Mouse (Mus musculus): Measurements from ENCODE around the gene Phkg1. TPM values are rescaled to one million over a fixed set of nuclear protein-coding genes. Genes with fewer than 3 reads are reported as not detected.
"Not testable (repeated sequence)": the region's sequence is repeated elsewhere in the genome, so short reads cannot be mapped to it uniquely, and the experiment has no call there.

Phkg1 gene
- 4.2 and 4.6 TPM in 2 replicates for polyA plus RNA-seq (2012; rRNA removed)

- DNase-seq (ENCODE audit: low spot score) = no peak
These were observed at the start of gene Phkg1 for GRCm38 (mm10) chr5:129898449-129898848. TSS of gene Phkg1 (minus strand) at chr5:129898549.

GRCm38 (mm10) chr5:129947528-129948033 lies 49.2 kb upstream of the Phkg1 start:
- DNase-seq (ENCODE audit: low spot score) = no peak

- no peak for DNase-seq (ENCODE audit: low spot score)
These were observed 45.1 kb upstream of the Phkg1 start for GRCm38 (mm10) chr5:129943402-129943801.

GRCm38 (mm10) chr5:129942073-129942939 lies 44.0 kb upstream of the Phkg1 start:
- peak; percentile 54 for DNase-seq (ENCODE audit: low spot score)

- DNase-seq (ENCODE audit: low spot score) = peak; percentile 96
These were observed 43.2 kb upstream of the Phkg1 start, which contains the start of gene Vkorc1l1 for GRCm38 (mm10) chr5:129941495-129942045. TSS of gene Vkorc1l1 (plus strand) at chr5:129941970.

- DNase-seq (ENCODE audit: low spot score) = no peak
These were observed 42.6 kb upstream of the Phkg1 start for GRCm38 (mm10) chr5:129940736-129941494.

- DNase-seq (ENCODE audit: low spot score) = no peak
These were observed 41.9 kb upstream of the Phkg1 start for GRCm38 (mm10) chr5:129940281-129940680.

GRCm38 (mm10) chr5:129936941-129937340 lies 38.6 kb upstream of the Phkg1 start:
- DNase-seq (ENCODE audit: low spot score) = no peak

- DNase-seq (ENCODE audit: low spot score) = no peak
These were observed 31.8 kb upstream of the Phkg1 start for GRCm38 (mm10) chr5:129929924-129930855.

GRCm38 (mm10) chr5:129925933-129926332 lies 27.6 kb upstream of the Phkg1 start:
- no peak for DNase-seq (ENCODE audit: low spot score)

- no peak for DNase-seq (ENCODE audit: low spot score)
These were observed 26.6 kb upstream of the Phkg1 start for GRCm38 (mm10) chr5:129924820-129925452.

GRCm38 (mm10) chr5:129921972-129922371 lies 23.6 kb upstream of the Phkg1 start:
- DNase-seq (ENCODE audit: low spot score) = no peak

- DNase-seq (ENCODE audit: low spot score) = no peak
These were observed 21.0 kb upstream of the Phkg1 start for GRCm38 (mm10) chr5:129919320-129919719.

GRCm38 (mm10) chr5:129918752-129919151 lies 20.4 kb upstream of the Phkg1 start:
- no peak for DNase-seq (ENCODE audit: low spot score)

- no peak for DNase-seq (ENCODE audit: low spot score)
These were observed 19.8 kb upstream of the Phkg1 start for GRCm38 (mm10) chr5:129918065-129918651.

GRCm38 (mm10) chr5:129915491-129915890 lies 17.1 kb upstream of the Phkg1 start:
- DNase-seq (ENCODE audit: low spot score) = not testable (repeated sequence)

GRCm38 (mm10) chr5:129914024-129914423 lies 15.7 kb upstream of the Phkg1 start:
- no peak for DNase-seq (ENCODE audit: low spot score)

GRCm38 (mm10) chr5:129909591-129909990 lies 11.2 kb upstream of the Phkg1 start:
- DNase-seq (ENCODE audit: low spot score) = no peak

- no peak for DNase-seq (ENCODE audit: low spot score)
These were observed 10.8 kb upstream of the Phkg1 start for GRCm38 (mm10) chr5:129909147-129909546.
